Mouse (Mus musculus) heart, adult 2 months (tissue): Measurements from ENCODE around the gene Pin1rt1. TPM values are rescaled to one million over a fixed set of nuclear protein-coding genes. Genes with fewer than 3 reads are reported as not detected.

Experiments
- DNase-seq, 2 experiments: peaks; one replicate each; pipeline ENCODE4 v3.0.0; 2021
- H3K27ac ChIP-seq: fragments of 200-600 bp; 2 replicates; pipeline ENCODE4 v1.8.1; 2022
- H3K27me3 ChIP-seq: fragments of 200-500 bp; 2 replicates; pipeline ENCODE4 v1.6.1; 2012; ENCODE audit warnings: mild to moderate bottlenecking, low read length, inconsistent platforms, mixed read lengths; ENCODE audit not compliant: control insufficient read depth, insufficient read depth
- H3K36me3 ChIP-seq: fragments of 200-500 bp; 2 replicates; pipeline ENCODE4 v1.6.1; 2012; ENCODE audit warnings: low read length, inconsistent platforms; ENCODE audit not compliant: control insufficient read depth, insufficient read depth
- H3K4me1 ChIP-seq: fragments of 200-500 bp; 2 replicates; pipeline ENCODE4 v1.6.1; 2011; ENCODE audit warnings: low read length; ENCODE audit not compliant: control insufficient read depth, insufficient read depth
- H3K4me3 ChIP-seq: fragments of 200-600 bp; 2 replicates; pipeline ENCODE4 v1.8.1; 2022
- H3K79me2 ChIP-seq: fragments of 200-500 bp; replicated peaks from 2 replicates; pipeline ENCODE4 v1.6.1; 2012; ENCODE audit warnings: mild to moderate bottlenecking, inconsistent platforms, low read length, moderate library complexity, mixed read lengths; ENCODE audit not compliant: control insufficient read depth, insufficient read depth
- H3K9ac ChIP-seq: fragments of 200-500 bp; 2 replicates; pipeline ENCODE4 v1.6.1; 2012; ENCODE audit warnings: low read depth, mild to moderate bottlenecking, control low read depth, inconsistent platforms, low read length, mixed read lengths
- CTCF ChIP-seq: fragments of 200-600 bp; IDR thresholded peaks from 2 replicates; pipeline ENCODE4 v1.8.1; 2022; ENCODE audit warnings: antibody characterized with exemption, mild to moderate bottlenecking, moderate library complexity
- EP300 ChIP-seq: fragments of 200-500 bp; IDR thresholded peaks from 2 replicates; pipeline ENCODE4 v1.6.1; 2011; ENCODE audit warnings: low read depth, low read length, control low read depth; ENCODE audit not compliant: insufficient read depth
- POLR2A ChIP-seq: fragments of 200-500 bp; IDR thresholded peaks from 2 replicates; pipeline ENCODE4 v1.6.1; 2011; ENCODE audit warnings: mild to moderate bottlenecking, low read depth, low read length, control low read depth; ENCODE audit not compliant: insufficient read depth
- WGBS: fragments of 180-500 bp; shearing (Covaris S2); methylation state at CpG from one replicate; pipeline ENCODE4 v1.1.7; 2018; 5-methylcytosine and 5-hydroxymethylcytosine counted together
- intact Hi-C: fragments of 180-260 bp; cut with DNase I; formaldehyde crosslinking; loops from one replicate; pipeline ENCODE4 v1.15.1; 2025
- polyA plus RNA-seq: library from polyadenylated mRNA; depleted of rRNA; stranded (reverse); fragments of >200 nt; gene quantifications from 2 replicates; pipeline ENCODE4 v1.2.3, GENCODE M21; 2012
- total RNA-seq, 2 experiments: library from RNA; stranded (reverse); gene quantifications; 2 replicates each; pipeline ENCODE4 v1.2.3; 2021

Gene Pin1rt1
- total and polyA plus RNA-seq, 3 experiments = not detected

DNA sequence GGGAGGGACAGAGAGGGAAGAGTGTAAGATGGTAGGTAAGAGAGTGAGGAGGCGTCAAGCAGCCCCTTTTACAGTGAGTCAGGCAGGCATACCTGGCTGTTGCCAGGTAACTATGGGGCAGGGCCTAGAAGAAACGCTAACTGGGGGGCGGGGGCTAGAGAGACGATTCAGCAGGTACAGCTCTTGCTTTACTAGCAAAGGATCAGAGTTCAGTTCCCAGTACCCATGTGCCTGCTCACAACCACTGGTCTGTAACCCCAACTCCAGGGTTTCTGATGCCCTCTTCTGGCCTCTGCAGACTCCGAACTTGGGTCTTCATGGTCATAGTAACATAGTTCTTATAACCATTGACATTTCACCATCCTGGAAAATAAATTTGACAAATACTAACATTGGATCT lies 27.8 kb upstream of the Pin1rt1 start:
- Histone ChIP-seq H3K36me3 (no peaks in the 10 kb centered on the region), H3K79me2 (no peaks in the 10 kb centered on the region), H3K4me1 (no peaks in the 10 kb centered on the region), H3K27me3 (no peaks in the 10 kb centered on the region), H3K9ac (no peak overlapping the region), H3K27ac (no peak overlapping the region), H3K4me3 (no peak overlapping the region)
- DNase-seq = no peak
- TF ChIP-seq EP300 (no peak), POLR2A (no peak), CTCF (no peak)
- WGBS = 67% methylated on average over 5 of the region's 5 CpGs
- intact Hi-C loops = no loop called here

DNA sequence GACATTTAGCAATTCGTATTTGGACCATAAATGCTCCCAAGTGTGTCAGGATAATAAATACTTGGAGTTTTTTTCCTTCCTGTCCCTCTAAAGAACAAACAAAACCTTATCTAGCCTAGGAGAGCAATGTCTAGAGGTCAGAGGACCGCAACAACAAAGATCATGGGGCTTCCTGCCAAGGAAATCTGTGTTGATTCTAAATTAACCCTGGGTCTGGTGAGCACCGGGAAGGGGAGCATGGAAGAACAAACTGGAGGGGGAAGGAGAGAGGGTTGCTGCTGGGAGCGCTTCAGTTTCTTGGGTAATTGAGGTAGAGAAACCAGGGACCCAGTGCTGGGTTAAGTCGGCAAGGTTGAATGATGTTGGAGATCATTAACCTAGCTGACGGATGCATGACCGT lies 27.0 kb upstream of the Pin1rt1 start:
- no peaks in the 10 kb centered on the region for H3K36me3 ChIP-seq
- peak overlapping the region; percentile 72 for H3K4me3 ChIP-seq
- H3K27me3 ChIP-seq = no peaks in the 10 kb centered on the region
- H3K4me1 ChIP-seq = no peaks in the 10 kb centered on the region
- H3K79me2 ChIP-seq = no peaks in the 10 kb centered on the region
- WGBS = 17% methylated on average over 7 of the region's 7 CpGs
- no peak overlapping the region for H3K9ac ChIP-seq
- DNase-seq = no peak
- TF ChIP-seq EP300 = no peak
- intact Hi-C loops = no loop called here
- H3K27ac ChIP-seq = no peak overlapping the region

DNA sequence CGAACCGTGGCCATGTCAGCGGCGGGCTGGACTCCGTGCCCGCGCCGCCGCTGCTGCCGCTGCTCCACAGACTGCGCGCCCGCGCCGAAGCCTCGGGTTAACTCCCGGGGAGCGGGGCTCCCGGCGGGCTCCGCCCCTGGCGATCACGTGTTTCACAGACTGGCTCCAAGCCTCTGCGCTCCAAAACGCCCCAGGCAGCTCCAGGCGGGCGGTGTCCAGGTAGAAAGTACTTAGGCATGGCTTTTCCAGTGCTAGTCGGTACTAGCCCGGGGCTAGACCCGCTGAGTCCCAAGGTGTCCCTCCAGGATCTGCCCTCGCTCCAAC lies 26.5 kb upstream of the Pin1rt1 start, which contains the start of gene Depdc7:
Depdc7 (minus strand) TSS at position 138 of the 324 bp plus-strand sequence.
- intact Hi-C loops = no loop called here
- Histone ChIP-seq H3K79me2 (no peaks in the 10 kb centered on the region), H3K4me3 (peak within 1 kb of the TSS; percentile 72), H3K36me3 (no peaks in the 10 kb centered on the region), H3K9ac (peak within 1 kb of the TSS; percentile 91), H3K27me3 (no peaks in the 10 kb centered on the region), H3K4me1 (no peaks in the 10 kb centered on the region), H3K27ac (peak within 1 kb of the TSS; percentile 51; the same call in 1 of the 2 replicates)
- DNase-seq = peak; percentile 92 to 93
- peak; percentile 29; the same call in 1 of the 2 replicates for TF ChIP-seq POLR2A
- no peak for TF ChIP-seq EP300
- no peak for TF ChIP-seq CTCF
- WGBS = under 1% methylated on average over 31 of the region's 31 CpGs

DNA sequence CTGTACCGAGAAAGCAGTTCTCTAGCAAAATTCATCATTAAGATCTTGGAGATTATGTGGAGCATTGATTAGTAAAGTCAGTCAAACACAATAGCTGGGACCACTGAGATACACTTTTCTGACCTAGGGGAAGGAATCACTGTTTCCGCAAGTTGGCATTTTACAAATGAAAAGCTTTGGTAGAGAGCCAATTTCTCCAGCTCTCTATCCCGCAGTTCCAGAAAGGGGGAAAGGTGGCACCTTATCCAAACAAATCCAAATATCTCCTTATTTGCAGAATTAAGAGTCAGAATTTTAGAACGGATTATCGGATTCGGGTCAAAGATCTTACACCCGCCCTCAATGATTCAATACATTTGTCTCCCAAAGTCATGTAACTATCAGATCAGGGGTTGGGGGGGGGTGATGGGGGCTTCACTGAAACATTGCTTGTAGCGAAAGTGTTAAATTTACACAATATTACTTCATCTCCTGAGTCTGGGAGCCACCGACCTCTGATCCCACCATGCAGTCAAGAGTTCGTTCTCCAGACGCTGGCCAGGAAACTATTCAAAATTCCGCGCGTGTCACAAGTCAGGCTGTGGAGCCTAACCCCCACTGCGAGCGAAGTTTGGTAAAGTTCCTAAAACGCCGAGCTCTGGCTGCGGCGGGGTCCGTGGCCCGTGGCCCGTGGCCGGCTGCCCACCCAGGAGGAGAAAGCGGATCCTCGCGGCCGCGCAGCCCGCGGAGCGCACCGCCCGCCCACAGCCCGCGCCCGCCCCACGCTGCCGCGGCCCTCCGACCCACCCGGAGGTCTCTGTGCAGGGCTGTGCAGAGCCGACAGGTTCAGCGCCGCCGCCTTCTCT lies 25.9 kb upstream of the Pin1rt1 start:
- Histone ChIP-seq H3K27me3 (no peaks in the 10 kb centered on the region), H3K4me3 (peak overlapping the region; percentile 72), H3K4me1 (no peaks in the 10 kb centered on the region), H3K9ac (peak overlapping the region; percentile 91), H3K27ac (peak overlapping the region; percentile 51; the same call in 1 of the 2 replicates), H3K79me2 (no peaks in the 10 kb centered on the region), H3K36me3 (no peaks in the 10 kb centered on the region)
- intact Hi-C loops = no loop called here
- no peak for DNase-seq
- TF ChIP-seq CTCF (no peak), EP300 (no peak), POLR2A (no peak)
- WGBS = 9% methylated on average over 45 of the region's 46 CpGs

DNA sequence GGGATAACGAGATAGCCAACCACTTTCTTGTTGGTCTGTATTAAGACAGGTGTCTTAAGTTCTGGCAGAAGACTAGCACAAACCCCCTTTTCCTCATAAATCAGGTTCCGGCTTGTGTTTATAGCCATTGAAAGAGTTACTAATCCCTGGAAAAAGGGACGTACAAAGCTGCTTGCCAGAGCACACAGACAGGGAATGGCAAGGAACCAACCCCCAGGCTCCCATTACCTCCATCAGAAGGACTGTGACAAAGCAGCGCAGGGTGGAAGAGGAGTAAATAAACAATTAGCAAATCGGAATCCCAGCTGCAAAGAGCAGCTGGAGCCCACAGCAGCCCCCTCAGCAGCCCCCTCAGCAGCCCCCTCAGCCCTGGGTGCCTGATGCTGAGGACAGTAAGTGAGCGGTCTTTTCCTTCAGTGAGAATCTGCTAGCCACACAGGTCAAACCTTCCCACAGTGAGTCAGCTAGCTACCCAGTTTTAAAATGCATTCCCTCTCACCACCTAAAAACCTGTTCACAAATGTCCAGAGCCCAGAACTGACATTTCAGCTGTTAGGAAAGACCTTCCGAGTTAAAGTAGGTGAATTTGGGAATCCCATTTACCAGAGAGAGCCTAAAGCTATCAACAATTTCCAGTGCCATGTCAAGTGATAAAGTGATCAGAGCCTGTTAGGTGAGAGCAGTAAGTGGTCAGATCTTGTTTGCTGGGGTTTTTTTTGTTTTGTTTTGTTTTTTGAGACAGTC lies 25.0 kb upstream of the Pin1rt1 start:
- DNase-seq = no peak
- Histone ChIP-seq H3K4me3 (no peak overlapping the region), H3K36me3 (no peaks in the 10 kb centered on the region), H3K4me1 (no peaks in the 10 kb centered on the region), H3K27ac (no peak overlapping the region), H3K27me3 (no peaks in the 10 kb centered on the region), H3K9ac (no peak overlapping the region), H3K79me2 (no peaks in the 10 kb centered on the region)
- intact Hi-C loops = no loop called here
- 71% methylated on average over 7 of the region's 7 CpGs for WGBS
- TF ChIP-seq EP300 (no peak), CTCF (no peak), POLR2A (no peak)
